Mouse (Mus musculus): ENCODE measurements around the gene Jade2.

- no peak for TF ChIP-seq POLR2A (IDR thresholded peaks at IDR 0.05; ENCODE audit: extremely low read depth, insufficient read depth, low read length)
- no peak for TF ChIP-seq CTCF (IDR thresholded peaks at IDR 0.05; ENCODE audit: extremely low read depth, insufficient read depth, low read length)
Observed at GRCm38 (mm10) chr11:51848324-51848723, 9.1 kb downstream of the Jade2 start.
